Mouse (Mus musculus) bone marrow, adult 2 months (tissue): ENCODE data around the gene Grip1.

ENCODE experiments used
- CTCF ChIP-seq: fragments of 200-500 bp; IDR thresholded peaks from 2 replicates; pipeline ENCODE4 v1.5.1; 2011; ENCODE audit warnings: low read length, control low read depth; ENCODE audit not compliant: control insufficient read depth, insufficient read depth
- POLR2A ChIP-seq: fragments of 200-500 bp; IDR thresholded peaks from 2 replicates; pipeline ENCODE4 v1.6.1; 2011; ENCODE audit warnings: low read depth, mild to moderate bottlenecking, control low read depth, low read length, borderline replicate concordance; ENCODE audit not compliant: control insufficient read depth

DNA sequence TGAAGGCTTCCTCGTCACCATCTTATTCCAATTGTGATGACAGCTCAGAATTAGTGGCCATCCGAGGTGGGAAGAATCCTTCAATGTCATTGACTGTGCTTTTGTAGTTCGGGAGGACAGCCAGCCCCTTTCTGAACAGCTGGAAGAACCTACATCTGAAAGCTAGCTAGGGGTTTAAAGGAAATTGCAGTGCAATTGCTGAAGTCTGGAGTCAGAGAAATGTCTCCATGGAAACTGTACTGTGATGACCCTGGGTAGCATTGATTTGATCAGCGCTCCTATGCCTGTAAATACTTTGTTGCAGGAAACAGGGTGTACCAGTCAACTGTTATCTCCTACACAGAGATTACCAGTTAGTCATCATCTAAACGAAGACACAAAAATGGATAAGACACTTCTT is 325.2 kb downstream of the Grip1 start:
- no peak for TF ChIP-seq CTCF
- TF ChIP-seq POLR2A = no peak
